Mouse (Mus musculus) embryonic facial prominence, embryonic 11.5 days (tissue): Measurements from ENCODE around the gene Tbc1d2. TPM values are rescaled to one million over a fixed set of nuclear protein-coding genes. Genes with fewer than 3 reads are reported as not detected.

Source experiments
- ATAC-seq: fragments of 200-750 bp; cut with Nextera tagmentation; replicated peaks from 2 replicates; pipeline ENCODE4 v1.8.0; 2017; ENCODE audit warnings: low read depth; ENCODE audit not compliant: insufficient number of reproducible peaks, low FRiP score, low TSS enrichment
- DNase-seq: peaks from one replicate; pipeline ENCODE4 v3.0.0-alpha.2; 2015; ENCODE audit warnings: low spot score
- H3K27ac ChIP-seq: fragments of 300-500 bp; sonication (generic); replicated peaks from 2 replicates; pipeline ENCODE4 v1.5.1; 2014; ENCODE audit warnings: mild to moderate bottlenecking, low read depth, low read length, control low read depth
- H3K27me3 ChIP-seq: fragments of 300-500 bp; sonication (generic); 2 replicates; pipeline ENCODE4 v1.6.1; 2014; ENCODE audit warnings: mild to moderate bottlenecking, low read length, moderate library complexity, mixed read lengths; ENCODE audit not compliant: control insufficient read depth, insufficient read depth
- H3K36me3 ChIP-seq: fragments of 300-500 bp; sonication (generic); replicated peaks from 2 replicates; pipeline ENCODE4 v1.6.1; 2014; ENCODE audit warnings: low read depth, mild to moderate bottlenecking, low read length, moderate library complexity, mixed read lengths; ENCODE audit not compliant: control insufficient read depth, insufficient read depth
- H3K4me1 ChIP-seq: fragments of 300-500 bp; sonication (generic); 2 replicates; pipeline ENCODE4 v1.6.1; 2014; ENCODE audit warnings: low read length, mixed read lengths; ENCODE audit not compliant: control insufficient read depth, insufficient read depth
- H3K4me2 ChIP-seq: fragments of 300-500 bp; sonication (generic); 2 replicates; pipeline ENCODE4 v1.6.1; 2014; ENCODE audit warnings: low read depth, mild to moderate bottlenecking, control low read depth, low read length, moderate library complexity
- H3K4me3 ChIP-seq: fragments of 300-500 bp; sonication (generic); 2 replicates; pipeline ENCODE4 v1.5.1; 2014; ENCODE audit warnings: low read depth, low read length, control low read depth
- H3K9ac ChIP-seq: fragments of 300-500 bp; sonication (generic); replicated peaks from 2 replicates; pipeline ENCODE4 v1.6.1; 2014; ENCODE audit warnings: mild to moderate bottlenecking, control low read depth, low read length
- H3K9me3 ChIP-seq: fragments of 300-500 bp; sonication (generic); replicated peaks from 2 replicates; pipeline ENCODE4 v1.6.1; 2016; ENCODE audit warnings: mild to moderate bottlenecking, low read length, inconsistent platforms, mixed read lengths; ENCODE audit not compliant: control insufficient read depth
- WGBS: fragments of 180-500 bp; shearing (Covaris S2); extraction: QIAGEN DNeasy Blood & Tissue Kit; methylation state at CpG from one replicate; pipeline ENCODE4 v1.1.7; 2014; 5-methylcytosine and 5-hydroxymethylcytosine counted together
- polyA plus RNA-seq: library from polyadenylated mRNA; unstranded; fragments of >200 nt; fragmentation: Nextera tagmentation; extraction: Ambion mirVana; gene quantifications from 2 replicates; pipeline ENCODE4 v1.2.1, GENCODE M21; 2014

Gene Tbc1d2
- polyA plus RNA-seq, 1 experiment from 2014 or later: 1.3 TPM

DNA sequence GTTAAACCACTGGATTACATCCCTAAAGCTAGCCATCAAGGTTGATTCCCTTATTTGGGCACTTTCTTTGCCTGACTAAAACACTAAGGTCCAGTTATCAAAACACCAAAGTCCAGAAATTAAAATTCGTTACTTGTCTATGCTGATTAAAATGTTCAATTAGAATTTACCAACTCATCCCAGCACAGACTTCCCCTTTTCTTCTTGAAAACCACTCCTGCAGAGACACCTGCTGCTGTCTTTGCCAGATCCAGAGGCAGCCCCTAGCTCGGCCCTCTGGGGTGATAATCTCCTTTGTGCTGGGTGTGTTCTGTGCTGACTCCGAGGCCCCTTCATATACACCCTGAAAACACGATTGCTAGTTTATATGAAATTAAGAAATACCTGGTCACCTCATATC lies 26.0 kb upstream of the Tbc1d2 start:
- Histone ChIP-seq H3K36me3 (no peaks in the 10 kb centered on the region), H3K4me2 (no peak overlapping the region), H3K27ac (no peak overlapping the region), H3K4me3 (no peak overlapping the region), H3K9ac (no peak overlapping the region), H3K9me3 (no peaks in the 10 kb centered on the region), H3K4me1 (no peaks in the 10 kb centered on the region), H3K27me3 (no peaks in the 10 kb centered on the region)
- DNase-seq (no peak), ATAC-seq (no peak)
- WGBS: 53% methylated on average over 4 of the region's 4 CpGs

DNA sequence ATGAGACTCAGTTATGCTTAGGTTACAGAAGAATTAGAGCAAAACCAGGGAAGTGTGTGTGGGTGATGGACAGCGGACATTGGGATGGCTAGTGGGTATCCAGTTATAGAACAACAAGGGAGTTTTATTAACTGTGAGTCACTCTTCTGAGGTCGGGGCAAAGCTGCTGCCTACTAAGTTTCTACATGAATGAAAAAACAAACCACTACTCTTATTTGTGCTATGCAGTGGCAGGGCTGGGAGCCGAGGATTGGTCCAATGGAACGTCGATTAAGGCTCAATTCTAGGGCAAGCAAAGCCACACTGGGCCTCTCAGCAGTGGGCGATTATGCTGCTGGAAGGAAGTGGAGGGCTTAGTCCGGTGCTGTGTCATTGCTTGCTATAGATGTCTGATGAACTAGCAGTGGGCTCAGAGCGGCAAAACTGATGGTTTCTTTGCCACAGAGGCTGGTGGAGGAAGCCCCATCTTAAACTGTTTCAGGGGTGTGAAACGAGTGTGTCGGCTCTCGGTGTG lies 25.3 kb upstream of the Tbc1d2 start:
- 71% methylated on average over 11 of the region's 11 CpGs for WGBS
- Histone ChIP-seq H3K27ac (no peak overlapping the region), H3K4me3 (no peak overlapping the region), H3K4me2 (no peak overlapping the region), H3K9me3 (no peaks in the 10 kb centered on the region), H3K27me3 (no peaks in the 10 kb centered on the region), H3K9ac (no peak overlapping the region), H3K36me3 (no peaks in the 10 kb centered on the region), H3K4me1 (no peaks in the 10 kb centered on the region)
- no peak for DNase-seq
- ATAC-seq: no peak

DNA sequence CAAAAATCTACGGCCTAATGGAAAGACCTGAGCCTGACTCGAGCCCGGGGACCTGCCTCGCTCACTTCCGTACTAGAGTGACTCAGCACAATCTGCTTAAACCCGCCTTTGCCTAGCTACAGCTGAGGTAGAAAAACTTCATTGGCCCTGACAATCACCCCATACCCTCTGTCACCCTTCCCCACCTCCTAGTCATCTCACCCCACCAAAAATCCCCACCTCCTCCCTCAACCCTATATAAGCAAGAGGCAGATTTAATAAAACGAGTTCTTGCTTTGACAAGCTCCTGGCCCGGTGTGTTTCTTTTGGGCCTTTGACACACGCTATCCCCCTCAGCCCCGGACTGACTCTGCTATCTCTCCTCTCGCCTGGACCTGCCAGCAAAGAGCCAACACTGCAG lies 18.6 kb upstream of the Tbc1d2 start:
- WGBS: 76% methylated on average over 11 of the region's 11 CpGs
- ATAC-seq (no peak), DNase-seq (no peak)

DNA sequence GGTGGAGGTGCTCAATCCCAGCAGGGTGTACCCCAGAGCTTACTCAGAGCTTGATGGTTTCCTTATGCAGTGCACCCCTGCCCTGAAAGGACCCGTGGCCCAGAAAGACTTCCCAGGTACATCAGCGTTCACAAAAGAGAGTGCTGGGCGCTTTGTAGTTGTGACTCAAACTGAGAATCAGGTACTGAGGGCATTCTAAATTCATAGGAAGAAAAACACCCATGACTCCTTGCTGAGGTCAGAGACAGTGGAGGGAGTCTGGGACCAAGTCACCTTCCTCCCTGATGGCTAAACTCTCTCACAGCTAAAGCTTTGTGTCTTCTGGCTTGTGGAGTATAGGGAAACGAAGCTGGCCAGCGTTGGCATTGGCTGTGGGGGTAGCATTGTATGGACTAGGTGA lies 16.4 kb upstream of the Tbc1d2 start:
- no peak for DNase-seq
- no peak overlapping the region for H3K4me2 ChIP-seq
- no peak overlapping the region for H3K27ac ChIP-seq
- H3K27me3 ChIP-seq: no peaks in the 10 kb centered on the region
- ATAC-seq: no peak
- 53% methylated on average over 5 of the region's 5 CpGs for WGBS
- H3K36me3 ChIP-seq: no peaks in the 10 kb centered on the region
- no peaks in the 10 kb centered on the region for H3K9me3 ChIP-seq
- no peak overlapping the region for H3K4me3 ChIP-seq
- no peak overlapping the region for H3K9ac ChIP-seq
- no peaks in the 10 kb centered on the region for H3K4me1 ChIP-seq

More for the DNA sequence above, 18.6 kb upstream of the Tbc1d2 start:
- no peaks in the 10 kb centered on the region for H3K9me3 ChIP-seq
- H3K27me3 ChIP-seq: no peaks in the 10 kb centered on the region
- no peak overlapping the region for H3K4me2 ChIP-seq
- no peaks in the 10 kb centered on the region for H3K36me3 ChIP-seq
- H3K4me3 ChIP-seq: no peak overlapping the region
- no peak overlapping the region for H3K9ac ChIP-seq
- no peak overlapping the region for H3K27ac ChIP-seq
- no peaks in the 10 kb centered on the region for H3K4me1 ChIP-seq

DNA sequence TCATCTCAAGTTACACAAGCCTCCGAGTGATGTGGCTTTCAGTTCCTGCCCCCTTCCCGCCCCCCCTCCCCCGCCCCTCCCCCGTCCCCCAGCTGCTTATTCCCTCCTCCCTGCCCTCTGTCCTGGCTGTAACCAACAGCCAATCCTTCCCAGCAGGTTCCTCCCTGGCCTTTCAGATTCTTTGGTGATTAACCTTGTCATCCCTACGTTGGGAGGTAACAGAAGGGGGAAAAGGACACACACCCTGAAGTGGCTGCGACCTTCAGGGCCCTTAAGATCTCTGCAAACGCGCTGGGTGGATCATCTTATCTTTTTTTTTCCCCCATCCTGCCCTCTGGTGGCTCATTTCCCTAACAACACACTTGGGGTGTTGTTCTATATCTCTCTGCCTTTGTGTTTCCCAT lies 15.4 kb upstream of the Tbc1d2 start:
- Histone ChIP-seq H3K27ac (no peak overlapping the region), H3K4me1 (no peaks in the 10 kb centered on the region), H3K36me3 (no peaks in the 10 kb centered on the region), H3K9me3 (no peaks in the 10 kb centered on the region), H3K27me3 (no peaks in the 10 kb centered on the region), H3K4me2 (no peak overlapping the region), H3K4me3 (no peak overlapping the region), H3K9ac (no peak overlapping the region)
- ATAC-seq (no peak), DNase-seq (peak; percentile 62)
- 0% methylated on average over 7 of the region's 8 CpGs for WGBS

DNA sequence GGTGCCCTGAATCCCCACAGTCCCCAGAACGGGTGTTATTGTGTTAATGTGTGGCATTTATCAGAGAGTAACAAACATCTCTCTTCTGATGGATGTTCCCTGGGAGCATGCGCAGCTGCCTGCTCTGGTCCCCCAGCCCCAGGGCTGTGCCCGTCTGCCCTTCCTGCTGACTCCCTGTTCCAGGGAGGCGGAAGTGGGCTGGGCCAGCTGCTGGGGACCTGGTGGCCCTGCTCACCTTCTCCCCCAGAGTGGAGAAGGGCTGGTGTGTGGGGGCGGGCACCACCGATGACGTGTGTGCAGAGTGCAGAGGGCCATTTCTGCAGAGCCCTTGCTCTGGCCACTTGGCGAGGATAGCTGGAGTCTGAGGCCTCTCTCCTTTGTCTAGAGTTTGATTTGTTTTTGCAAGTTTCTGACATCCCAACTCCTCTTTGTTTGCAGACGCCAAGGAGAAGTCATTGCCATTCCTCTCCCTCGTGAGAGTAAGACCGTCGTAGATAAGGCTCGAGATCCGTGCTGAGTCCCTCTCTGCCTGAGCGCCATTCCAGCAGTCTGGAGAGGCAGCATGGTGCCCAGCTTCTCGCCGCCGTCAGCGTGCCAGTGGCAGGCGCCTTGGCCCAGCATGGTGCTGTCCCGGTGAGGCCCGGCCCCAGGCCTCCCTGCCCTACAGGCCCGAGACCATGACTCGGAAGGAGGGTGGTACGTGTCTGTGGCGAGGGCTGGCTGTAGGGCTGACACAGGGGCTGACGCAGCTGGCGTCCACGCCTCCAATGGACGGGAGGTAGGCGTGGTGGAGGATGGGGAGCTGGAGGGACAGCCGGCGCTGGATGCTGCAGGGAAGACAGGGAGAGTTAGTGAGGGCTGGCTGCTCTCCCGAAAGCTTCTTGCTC lies 14.4 kb upstream of the Tbc1d2 start:
- ATAC-seq (peak; percentile 90), DNase-seq (peak; percentile 80)
- Histone ChIP-seq H3K4me2 (peak overlapping the region; percentile 55), H3K36me3 (no peaks in the 10 kb centered on the region), H3K9ac (peak overlapping the region; percentile 58), H3K4me1 (no peaks in the 10 kb centered on the region), H3K4me3 (peak overlapping the region; percentile 30), H3K27me3 (no peaks in the 10 kb centered on the region), H3K27ac (peak overlapping the region; percentile 71), H3K9me3 (no peaks in the 10 kb centered on the region)
- WGBS: 2% methylated on average over 34 of the region's 34 CpGs

DNA sequence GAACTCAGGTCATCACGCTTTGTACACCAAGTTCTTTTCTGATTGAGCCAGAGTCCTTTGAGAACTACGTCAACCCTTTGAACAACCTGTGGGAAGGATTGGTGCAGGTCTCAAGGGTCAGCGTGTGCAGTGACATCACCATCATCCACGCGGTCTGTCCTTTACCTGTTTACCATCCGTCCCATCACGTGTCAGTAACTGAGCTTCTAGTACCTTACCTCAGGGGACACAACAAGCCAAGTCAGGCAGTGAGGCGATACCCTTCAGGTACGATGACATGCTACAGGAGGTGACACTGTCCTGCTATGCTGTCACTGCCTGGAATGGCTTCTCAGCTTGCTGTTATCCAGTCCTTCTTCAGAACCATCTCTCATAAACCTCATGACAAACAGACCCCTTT lies 11.4 kb upstream of the Tbc1d2 start:
- Histone ChIP-seq H3K36me3 (no peaks in the 10 kb centered on the region), H3K4me2 (no peak overlapping the region), H3K4me3 (no peak overlapping the region), H3K27ac (no peak overlapping the region), H3K9me3 (no peaks in the 10 kb centered on the region), H3K27me3 (no peaks in the 10 kb centered on the region), H3K4me1 (no peaks in the 10 kb centered on the region), H3K9ac (no peak overlapping the region)
- ATAC-seq (no peak), DNase-seq (no peak)
- 80% methylated on average over 9 of the region's 9 CpGs for WGBS

DNA sequence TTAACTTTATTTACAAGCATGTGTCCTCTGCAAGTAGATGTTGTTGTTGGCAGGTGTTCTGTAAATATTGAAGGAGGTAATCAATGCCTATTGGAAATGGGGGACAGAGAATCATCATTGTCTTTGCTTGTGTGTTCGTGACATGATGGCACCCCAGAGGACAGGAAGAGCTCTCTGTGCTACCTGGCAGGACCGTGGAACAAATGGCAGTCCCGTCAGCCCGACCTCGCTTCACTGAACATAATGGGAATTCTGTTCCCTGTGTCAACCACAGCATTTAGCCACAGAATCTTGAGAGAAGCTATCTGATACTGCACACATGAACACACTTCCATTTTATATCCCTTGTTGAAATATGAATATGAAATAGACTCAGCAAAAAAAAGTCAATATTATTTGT lies 8.9 kb upstream of the Tbc1d2 start:
- Histone ChIP-seq H3K27me3 (no peaks in the 10 kb centered on the region), H3K9me3 (no peaks in the 10 kb centered on the region), H3K9ac (no peak overlapping the region), H3K4me3 (no peak overlapping the region), H3K36me3 (no peaks in the 10 kb centered on the region), H3K4me1 (no peaks in the 10 kb centered on the region), H3K4me2 (no peak overlapping the region), H3K27ac (no peak overlapping the region)
- WGBS: 70% methylated on average over 5 of the region's 5 CpGs
- no peak for ATAC-seq
- no peak for DNase-seq
